Mouse (Mus musculus) monocyte, adult 2 months (primary cell): Measurements from ENCODE around the gene Gngt2.
A peak's percentile ranks its signal among the peaks of the same experiment; 100 is the strongest.

Experiments used
- DNase-seq, 2 experiments: peaks; one replicate each; pipeline ENCODE4 v3.0.0; 2022; ENCODE audit warnings: low spot score in 2 of 2, low read depth in 1 of 2

Gngt2 gene

DNA sequence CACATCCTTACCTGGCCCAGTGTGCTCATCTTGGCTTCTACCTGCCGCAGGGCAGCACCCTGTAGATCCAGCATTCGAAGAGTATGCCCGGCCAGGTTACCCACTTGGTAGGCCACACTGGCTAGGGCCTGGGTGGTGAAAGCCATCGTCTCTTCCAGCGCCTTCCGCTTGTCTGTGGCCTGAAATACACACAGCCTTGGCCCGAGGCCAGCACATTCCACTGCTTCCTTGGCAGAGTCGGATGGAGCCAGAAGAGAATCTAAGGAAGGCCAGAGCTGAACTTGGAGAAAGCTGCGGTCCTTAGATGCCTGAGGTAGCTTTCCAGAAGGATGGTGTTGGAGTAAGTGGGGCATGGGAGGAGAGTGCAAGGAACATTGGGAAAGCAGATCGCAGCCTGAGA is at the start of gene Gngt2:
Gene Gngt2 (plus strand): TSS at position 158 of the 400 bp plus-strand sequence.
- DNase-seq = no peak

DNA sequence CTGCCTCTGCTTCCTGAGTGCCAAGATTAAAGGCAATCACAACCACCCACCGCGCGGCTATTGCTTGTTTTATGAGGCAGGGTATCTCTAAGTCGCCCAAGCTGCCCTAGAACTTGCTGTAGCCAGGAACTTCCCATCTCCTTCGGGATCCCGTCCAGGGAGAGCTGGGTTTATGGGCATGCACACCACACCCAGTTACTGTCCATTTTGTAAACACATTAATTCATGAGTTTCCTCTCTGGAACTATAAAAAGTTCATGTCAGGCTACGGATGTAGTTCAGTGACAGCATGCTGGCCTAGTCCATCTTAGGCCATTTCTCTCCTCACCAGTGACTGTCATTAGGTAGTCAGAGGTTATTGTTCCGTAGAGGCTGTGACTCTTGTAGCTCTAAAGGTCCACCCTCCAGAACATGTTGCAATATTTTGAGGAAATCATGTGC is 47.5 kb upstream of the Gngt2 start:
- DNase-seq = no peak

DNA sequence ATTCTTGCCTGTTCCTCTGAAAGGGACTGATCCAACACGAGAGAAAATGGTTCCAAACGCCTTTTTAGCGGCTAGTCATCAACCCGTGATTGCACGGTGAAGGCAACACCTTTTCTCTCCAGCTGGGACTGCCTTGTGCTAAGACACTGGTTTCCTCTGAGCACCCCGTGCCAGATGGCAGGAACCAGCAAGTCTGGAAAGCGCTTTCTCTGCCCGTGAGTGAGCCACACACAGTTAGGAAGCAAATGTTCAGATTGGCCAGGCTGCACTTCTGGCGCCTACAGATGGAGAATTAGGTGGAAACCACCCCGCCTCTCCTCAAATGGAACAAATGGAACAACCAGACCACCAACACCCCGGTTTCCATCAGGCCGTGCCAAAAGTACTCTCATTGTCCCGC is 45.2 kb upstream of the Gngt2 start:
- DNase-seq = no peak

DNA sequence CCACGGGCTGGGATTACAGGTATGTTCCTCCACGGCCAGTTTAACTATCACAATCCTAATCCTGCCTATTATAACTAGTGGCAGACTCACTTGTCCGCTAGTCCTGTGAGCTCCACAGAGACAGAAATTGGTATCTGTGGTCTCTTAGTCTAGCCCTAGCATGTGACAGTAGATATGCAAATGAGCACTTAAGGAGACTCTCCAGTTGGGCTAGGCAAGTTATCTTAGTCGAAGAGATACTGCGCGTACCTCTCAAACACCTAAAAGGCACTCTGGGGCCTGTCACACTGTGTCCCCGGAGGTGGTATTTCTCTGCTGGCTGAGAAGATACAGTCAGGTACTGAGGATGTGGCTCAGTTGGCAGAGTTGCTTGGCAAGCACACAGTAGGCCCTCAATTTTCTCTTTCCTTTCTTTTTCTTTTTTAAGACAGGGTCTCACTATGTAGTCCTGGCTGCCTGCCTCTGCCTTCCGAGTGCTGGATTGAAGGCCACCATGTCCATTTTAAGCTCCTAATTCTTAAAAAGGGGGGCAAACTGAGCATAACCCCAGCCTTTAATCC is 44.0 kb upstream of the Gngt2 start:
- DNase-seq = no peak

DNA sequence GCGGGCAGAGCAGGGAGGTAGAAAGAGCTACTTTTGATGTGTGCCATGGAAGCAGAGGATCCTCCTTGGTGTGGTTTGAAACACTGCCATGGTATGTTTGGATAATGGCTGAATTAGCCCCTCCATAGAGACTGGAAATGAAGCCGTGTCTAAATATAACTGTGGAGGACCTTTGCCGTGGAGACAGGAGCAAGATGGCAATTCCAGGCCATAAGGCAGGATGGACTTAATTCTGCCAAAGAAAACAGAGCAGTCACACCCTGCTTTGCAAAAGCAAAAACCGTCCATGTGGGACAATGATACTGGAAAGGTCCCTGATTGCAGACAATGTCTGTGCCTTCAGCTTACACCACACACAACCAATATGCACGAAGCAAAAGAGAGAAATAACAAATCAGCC is 42.8 kb upstream of the Gngt2 start:
- no peak for DNase-seq

DNA sequence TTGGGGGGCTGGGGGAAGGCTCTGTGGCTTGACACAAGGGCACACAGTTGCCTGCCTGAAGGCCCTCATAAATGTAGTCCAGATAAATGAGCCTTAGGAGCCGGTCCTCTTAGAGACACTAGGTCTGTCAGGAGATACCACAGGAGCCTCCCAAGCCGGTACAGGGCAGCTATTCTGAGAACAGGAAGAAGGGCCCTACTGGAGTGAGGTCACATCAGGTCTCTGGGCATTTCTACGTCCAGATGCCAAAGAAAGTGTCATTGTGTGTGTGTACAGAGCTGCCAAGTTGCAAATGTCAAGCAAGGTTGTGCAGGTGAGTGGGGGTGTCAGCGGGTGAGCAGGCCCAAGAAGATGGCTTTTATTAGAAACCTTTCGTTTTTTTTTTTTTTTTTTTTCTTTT is 41.4 kb upstream of the Gngt2 start:
- DNase-seq = no peak

DNA sequence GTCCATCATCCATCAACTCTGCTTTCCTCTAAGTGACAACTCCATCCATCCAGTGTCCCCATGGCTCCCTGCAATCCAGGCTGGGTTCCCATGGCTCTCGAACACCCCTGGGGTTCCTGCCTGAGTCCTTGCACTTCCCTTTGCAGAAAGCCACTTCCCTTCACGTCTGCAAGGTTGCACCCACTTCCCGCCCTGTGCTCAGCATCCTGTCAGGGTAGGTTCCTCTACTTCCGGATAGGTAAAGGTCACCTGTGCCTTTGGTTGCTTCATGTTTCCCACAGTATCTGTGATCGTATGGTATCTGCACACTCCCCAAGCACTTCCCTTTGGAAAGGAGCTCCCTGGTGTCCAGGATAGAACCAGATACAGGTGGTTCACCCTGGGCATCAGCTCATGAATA is 32.0 kb upstream of the Gngt2 start:
- DNase-seq = no peak

DNA sequence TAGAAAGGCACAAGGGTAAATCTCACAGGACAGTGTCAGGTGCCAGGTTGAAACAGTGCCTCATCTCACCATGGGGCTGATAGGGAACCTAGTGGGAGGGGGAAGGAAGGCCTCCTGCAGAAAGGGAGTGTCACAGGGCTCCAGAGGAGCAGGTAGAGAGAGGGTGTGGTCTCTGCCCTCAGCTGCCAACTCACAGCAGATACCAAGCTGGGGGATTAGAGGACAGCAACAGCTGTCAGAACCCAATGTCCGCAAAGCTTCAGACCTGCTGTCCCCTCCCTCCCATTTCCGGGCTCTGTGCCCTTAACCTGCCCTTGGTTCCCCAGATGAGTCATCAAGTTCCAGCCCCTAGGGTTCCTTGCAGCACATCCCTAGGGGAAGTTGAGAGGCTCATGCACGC is 31.5 kb upstream of the Gngt2 start:
- DNase-seq = no peak

DNA sequence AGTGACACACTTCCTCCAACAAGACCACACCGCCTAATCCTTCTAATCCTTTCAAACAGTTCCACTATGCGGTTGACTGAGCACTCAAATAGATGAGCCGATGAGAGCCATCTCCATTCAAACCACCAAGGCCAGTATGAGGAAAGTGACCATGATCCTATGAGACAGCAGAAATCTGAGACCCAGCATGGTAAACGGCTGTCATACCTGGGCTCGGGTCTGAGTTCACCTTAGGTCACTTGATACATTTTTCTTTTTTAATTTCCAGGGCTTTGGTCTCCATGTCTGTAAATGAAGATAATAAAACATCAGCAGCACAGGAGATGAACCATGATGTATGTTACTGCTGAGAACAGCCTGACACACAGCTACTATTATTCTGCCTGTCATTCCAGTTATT is 29.1 kb upstream of the Gngt2 start:
- no peak for DNase-seq

DNA sequence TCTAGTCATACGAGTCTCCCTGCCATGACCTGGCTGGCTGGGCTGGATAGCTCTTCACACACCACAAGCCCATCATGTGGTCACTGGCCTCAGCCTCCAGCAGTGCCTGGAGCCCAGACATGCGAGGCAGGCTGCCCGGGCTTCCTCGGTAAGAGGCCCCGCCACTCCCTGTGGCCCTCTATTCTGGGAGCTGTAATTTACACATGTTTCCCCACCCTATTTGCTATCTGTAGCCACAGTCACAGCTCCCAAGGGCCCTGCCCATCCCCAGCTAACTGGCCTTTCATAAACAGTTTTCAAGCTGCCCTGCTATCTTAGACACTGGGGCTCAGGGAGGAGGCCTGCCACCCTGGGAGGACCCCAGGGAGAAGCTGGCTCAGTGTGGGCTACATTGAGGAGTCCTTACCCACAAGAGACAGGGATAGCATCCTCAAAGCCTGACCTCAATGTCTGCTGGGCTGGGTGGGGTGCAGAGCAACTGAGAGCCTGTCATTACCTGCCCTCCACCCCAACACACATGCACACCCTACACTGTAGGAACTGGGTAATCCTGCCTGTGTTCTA is 28.5 kb upstream of the Gngt2 start:
- DNase-seq = no peak

DNA sequence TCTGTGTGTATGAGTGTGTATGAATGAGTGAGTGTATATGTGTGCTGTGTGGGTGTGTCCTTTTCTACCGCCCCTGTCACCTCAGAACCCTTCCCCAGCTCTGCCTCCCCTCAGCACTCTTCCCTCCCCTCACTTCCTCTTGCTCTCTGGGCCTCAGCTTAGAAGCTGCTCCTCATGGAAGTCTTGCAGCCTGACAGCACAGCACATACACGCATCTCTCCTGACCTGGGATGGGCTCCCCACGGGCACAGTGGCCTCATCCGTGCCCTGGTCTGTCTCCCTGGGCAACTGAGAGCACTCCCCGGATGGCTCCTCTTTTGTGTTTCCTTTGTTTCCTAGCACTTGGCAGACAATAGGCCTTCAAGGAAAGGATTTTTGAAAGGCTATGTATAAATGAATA is 27.4 kb upstream of the Gngt2 start:
- DNase-seq = no peak

DNA sequence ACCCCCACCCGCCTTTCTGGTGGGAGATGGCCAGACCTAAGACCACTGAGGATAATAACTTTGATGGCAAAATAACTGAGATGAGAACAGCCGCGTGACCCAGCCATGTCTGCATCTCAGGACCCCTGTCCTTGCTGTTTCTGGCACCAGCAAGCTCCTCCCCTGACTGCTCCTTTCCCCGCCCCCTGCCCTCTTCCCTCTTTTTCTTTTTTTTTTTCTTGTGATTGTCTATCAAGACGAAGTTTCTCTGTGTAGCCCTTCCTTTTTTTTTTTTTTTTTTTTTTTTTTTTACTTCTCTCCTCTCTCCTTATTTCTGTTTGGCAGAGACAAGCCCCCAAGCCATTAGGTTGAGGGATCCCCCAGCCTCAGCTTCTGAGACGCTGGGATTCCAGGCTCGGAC is 26.2 kb upstream of the Gngt2 start:
- DNase-seq = no peak

DNA sequence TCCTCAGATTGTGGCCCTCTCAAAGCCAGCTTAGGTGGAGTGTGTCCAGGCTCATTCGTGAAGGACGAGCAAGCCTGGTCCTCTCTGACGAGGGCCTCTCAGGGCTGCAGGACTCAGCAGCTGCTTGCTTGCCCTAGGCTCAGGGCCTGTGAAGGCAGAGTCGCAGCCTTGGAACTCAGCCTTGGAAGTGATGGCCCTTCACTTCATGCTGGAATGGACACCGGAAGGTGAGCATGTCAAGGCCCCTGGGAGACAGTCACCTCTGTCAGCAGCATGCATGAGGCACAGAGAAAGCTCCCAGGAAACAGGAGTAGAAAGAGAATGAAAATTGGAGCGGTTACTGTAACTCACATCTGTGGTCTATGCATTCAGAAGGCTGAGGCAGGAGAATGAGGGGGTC is 25.3 kb upstream of the Gngt2 start:
- no peak for DNase-seq

DNA sequence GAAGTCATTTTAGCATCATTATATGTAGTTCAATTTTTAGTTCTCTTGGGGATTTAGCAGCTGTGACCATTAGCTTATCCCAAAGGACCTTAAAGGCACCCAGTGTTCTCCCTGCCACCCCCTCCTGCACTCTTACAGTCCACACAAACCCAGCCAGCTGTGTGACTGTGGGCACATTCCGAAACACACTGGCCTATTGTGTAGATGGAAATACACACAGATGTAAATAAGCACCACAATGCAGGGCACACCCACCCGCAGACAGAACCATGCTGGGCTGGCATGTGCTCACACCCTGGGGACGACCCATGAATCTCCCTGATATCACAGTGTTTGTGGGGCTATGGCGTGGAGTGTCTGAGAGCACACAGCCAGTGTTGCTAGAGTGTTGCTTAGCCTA is 24.8 kb upstream of the Gngt2 start:
- DNase-seq = no peak

DNA sequence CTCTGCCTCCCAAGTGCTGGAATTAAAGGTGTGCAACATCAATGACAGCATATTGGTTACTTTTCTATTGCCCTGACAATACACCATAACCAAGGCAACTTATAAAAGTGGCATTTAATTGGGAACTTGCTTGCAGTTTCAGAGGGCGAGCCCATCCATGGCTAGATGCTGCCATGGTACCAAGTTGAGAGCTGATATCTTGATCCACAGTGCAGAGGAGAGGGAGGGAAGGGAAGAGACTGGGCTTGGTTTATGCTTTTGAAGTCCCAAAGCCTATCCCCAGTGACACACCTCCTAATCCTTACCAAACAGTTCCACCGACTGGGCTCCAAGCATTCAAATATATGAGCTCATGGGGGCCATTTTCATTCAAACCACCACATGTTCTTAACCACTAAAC is 22.9 kb upstream of the Gngt2 start:
- no peak for DNase-seq

DNA sequence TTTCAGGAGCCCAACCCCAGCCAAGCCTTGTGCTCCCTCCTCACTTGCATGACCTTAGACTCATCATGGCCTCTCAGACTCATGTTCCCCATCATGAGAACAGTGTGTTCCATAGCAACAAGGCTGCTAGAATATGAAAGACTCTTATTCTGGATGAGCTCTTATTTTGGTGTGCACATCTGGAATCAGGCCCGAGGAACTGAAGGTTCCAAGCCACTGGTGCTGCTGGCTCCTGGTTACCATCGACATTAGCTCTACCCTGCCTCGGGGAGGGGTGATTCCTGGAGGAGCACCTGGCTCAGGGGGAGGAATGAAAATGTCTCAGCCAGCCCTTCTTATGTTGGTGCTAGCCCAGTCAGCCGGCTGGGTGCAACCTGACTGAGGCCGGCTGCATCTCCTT is 22.2 kb upstream of the Gngt2 start:
- no peak for DNase-seq

DNA sequence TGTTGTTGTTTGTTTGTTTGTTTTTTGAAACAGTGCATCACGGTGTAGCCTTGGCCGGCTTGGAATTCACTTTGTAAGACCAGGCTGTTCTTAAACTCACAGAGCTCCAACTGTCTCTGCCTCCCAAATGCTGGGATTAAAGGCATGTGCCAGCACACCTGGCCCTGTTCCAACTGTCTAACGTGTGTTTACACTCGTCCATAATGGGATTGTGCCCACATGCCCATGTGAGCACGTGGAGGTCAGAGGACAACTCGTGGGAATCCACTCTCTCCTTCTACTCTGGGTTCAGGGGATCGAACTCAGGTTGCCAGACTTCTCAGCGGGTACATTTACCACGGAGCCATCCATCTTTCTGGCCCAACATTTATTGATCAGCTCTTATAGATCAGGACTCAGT is 21.6 kb upstream of the Gngt2 start:
- DNase-seq = no peak

DNA sequence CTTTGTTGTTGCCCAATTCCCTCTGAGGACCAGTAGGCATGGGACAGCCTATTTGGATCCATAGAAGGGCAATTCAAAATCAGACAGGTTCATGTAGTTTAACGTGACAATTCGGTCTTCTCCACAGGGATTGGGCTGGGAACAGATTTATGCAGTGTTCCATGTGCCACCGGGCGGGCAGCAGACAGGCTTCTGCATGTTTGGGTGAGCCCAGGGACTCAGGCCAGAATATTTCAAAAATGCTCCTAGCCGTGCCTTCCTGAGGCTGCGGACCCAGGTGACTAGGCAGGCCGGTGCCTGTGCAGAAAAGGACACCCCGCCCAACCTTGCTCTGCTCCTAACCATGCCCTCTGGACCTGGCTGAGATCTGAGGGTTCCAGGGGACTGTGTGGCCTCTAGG is 17.9 kb upstream of the Gngt2 start:
- no peak for DNase-seq

DNA sequence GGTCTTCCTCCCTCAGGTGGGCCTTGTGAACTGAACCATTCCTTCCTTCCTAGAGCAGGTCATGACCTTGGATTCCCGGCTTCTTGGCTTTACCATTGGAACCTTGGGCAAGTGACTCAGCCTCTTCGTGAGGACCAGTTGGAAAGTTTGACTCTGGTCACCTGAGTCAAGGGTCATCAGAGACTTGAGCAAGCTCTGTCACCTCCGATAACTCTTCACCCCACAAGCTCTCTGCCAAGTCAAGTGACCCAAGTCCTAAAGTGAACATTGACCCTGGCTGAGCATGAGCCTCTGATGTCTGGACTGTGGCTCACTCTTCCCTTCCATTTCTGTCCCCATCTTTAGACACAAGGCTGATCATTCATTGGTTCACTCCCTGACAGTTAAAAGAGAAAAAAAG is 15.5 kb upstream of the Gngt2 start:
- no peak for DNase-seq

DNA sequence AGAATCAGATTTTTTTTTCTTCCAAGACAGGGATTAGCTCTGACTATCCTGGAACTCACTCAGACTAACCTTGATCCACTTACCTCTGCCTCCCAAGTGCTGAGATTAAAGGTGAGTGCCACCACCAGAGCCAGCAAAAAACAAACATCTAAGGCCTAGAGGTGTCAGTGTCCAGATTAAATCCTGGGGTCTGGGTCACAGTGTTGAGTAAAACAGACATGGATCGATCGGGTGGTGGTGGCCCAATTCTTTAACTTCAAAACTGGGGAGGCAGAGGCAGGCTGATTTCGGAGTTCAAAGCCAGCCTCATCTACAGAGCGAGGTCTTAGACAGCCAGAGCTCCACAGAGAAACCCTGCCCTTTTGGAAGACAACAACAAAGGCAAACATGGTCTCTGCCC is 14.6 kb upstream of the Gngt2 start:
- DNase-seq = no peak

DNA sequence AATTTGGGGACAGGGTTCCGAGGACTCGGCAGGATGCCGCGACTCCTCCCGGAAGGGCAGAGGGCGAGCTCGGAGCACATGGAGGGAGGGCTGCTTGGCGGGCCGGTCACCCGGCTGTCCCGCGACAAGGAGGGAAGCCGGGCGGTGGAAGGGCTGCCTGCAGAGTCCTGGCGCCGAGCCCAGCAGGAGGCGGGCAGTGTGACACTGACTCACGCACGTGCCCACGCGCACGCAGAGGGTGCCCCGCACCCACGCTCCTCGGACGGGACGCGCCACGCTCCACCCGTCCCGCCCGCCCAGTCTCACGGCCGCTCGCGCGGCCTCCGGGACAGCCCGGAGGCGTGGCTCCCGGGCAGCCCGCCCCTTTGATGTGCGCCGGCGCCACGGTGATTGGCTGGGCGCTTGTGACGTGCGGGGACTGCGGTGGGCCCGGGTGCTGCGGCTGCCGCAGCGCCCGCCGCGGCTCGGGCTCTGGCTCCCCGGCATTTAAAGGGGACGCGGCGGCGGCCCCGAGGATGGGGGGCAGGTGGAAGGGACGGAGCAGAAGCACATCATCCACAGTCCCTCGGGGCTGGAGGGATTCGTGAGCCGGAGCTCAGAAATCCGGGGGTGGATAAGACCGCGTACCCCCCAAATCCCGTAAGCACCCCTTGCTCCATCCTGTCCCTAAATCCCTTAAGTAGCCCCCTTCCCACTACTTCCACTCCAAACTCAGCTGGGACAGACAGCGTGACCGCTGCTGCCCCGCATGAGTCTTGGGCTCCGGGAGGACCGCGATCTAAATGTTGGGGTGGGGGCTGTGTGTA is 12.7 kb upstream of the Gngt2 start, which contains the start of gene Phospho1:
Gene Phospho1 (plus strand): TSS at position 429 of the 806 bp plus-strand sequence.
- DNase-seq = peak; percentile 49 to 74

DNA sequence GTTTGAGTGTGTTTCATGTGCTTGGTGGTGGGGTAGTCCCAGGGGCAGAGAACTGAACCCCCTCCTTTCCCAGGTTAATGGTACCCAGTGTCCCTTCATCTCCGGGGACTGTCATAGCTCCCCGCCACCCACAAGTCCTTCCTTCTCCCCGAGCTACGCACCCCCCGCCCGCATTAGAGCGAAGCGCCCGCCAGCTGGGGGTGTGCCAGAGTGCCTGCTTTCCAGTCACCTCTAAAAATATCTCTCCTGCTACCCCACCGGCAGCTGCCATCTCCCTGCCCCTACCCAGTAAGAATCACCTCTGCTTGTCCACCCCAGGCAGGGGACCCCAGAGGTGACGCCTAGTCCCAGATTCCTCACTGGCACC is 12.2 kb upstream of the Gngt2 start:
- DNase-seq = no peak

DNA sequence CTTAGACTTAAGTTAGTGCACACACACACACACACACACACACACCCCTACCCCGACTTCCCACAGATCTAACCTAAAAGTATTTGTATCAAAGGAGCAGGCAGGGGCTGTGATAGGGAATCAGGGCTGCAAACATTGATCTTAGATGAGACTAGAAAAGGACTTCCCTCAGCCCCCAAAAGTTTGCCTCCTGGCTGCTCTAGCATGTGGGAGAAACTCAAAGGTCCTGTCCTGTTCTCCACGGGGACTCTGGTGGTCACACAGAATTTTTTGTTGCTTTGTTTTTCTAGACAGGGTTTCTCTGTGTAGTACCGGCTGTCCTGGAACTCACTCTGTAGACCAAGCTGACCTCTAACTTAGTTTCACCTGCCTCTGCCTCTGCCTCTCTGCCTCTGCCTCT is 11.4 kb upstream of the Gngt2 start:
- DNase-seq = no peak
